In the genomic region with DNA sequence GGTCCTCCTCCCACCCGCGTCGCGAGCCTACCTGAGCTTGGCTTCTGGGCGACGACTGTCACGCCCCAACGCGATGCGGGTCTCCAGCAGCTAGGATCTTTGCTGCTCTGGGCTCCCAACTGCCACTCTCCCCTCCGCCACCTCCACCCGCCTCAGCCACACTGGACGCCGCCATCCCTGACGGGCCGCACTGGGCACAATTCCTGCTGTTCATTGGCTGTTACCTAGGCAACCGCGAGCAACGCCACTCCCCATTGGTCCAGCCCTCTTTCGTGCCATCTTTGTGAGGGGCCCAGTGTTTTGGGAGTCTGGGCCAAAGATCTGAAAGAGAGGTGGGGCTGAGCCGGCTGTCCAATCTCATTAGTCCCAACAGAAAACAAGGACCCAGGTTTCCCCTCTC, we compare ENCODE assay signal across 8 mouse cellular contexts. TPM values are rescaled to one million over a fixed set of nuclear protein-coding genes. Genes with fewer than 3 reads are reported as not detected.
DNase-seq lines count a peak whose midpoint lies in the region; ATAC-seq and TF ChIP-seq lines count a peak whose summit lies in the region.

A gene (minus strand): TSS at position 192 of the 400 bp plus-strand sequence.

- no peaks in the 10 kb centered on the region for H3K36me3 ChIP-seq in megakaryocyte, embryonic 14.5 days (replicated peaks; ENCODE audit: low read length)
- H3K36me3 ChIP-seq in embryonic facial prominence, embryonic 11.5 days (replicated peaks; ENCODE audit: control insufficient read depth, insufficient read depth, low read depth, low read length): no peaks in the 10 kb centered on the region
- H3K36me3 ChIP-seq in limb, embryonic 10.5 days: no peaks in the 10 kb centered on the region
- no peaks in the 10 kb centered on the region; the same call in 1 of the 2 replicates for H3K36me3 ChIP-seq in midbrain, embryonic 13.5 days
- no peaks in the 10 kb centered on the region for H3K36me3 ChIP-seq in spleen, adult 2 months (ENCODE audit: control insufficient read depth, insufficient read depth, low read length)

- TF ChIP-seq CTCF in spleen, adult 2 months (IDR thresholded peaks at IDR 0.05; ENCODE audit: extremely low read depth, insufficient read depth, insufficient read length, insufficient replicate concordance): no peak

- peak within 1 kb of the TSS; percentile 51 for H3K9ac ChIP-seq in embryonic facial prominence, embryonic 11.5 days (replicated peaks; ENCODE audit: low read length)
- peak within 1 kb of the TSS; percentile 84 for H3K9ac ChIP-seq in midbrain, embryonic 13.5 days (replicated peaks)

- peak; percentile 95 for DNase-seq in embryonic facial prominence, embryonic 11.5 days (ENCODE audit: low spot score)
- DNase-seq in heart, adult 18-20 months: peak; percentile 61
- DNase-seq in kidney, adult 18-20 months: peak; percentile 87
- peak; percentile 96 for DNase-seq in limb, embryonic 10.5 days (ENCODE audit: low spot score)
- DNase-seq in spleen, adult 2 months (ENCODE audit: low read depth in 1 of 2, low spot score in 2 of 2): peak in 1 of 2 experiments; percentile 26

- H3K27me3 ChIP-seq in megakaryocyte, embryonic 14.5 days (replicated peaks): no peaks in the 10 kb centered on the region
- H3K27me3 ChIP-seq in embryonic facial prominence, embryonic 11.5 days (ENCODE audit: control insufficient read depth, insufficient read depth, low read length): no peaks in the 10 kb centered on the region
- no peaks in the 10 kb centered on the region for H3K27me3 ChIP-seq in limb, embryonic 10.5 days (ENCODE audit: low read depth, poor library complexity, severe bottlenecking)
- no peaks in the 10 kb centered on the region for H3K27me3 ChIP-seq in midbrain, embryonic 13.5 days
- peaks cover 7% of the 10 kb centered on the region; the same call in 1 of the 2 replicates for H3K27me3 ChIP-seq in spleen, adult 2 months (ENCODE audit: control insufficient read depth, insufficient read depth, low read length)

- no peak within 1 kb of the TSS for H3K27ac ChIP-seq in embryonic facial prominence, embryonic 11.5 days (replicated peaks; ENCODE audit: low read depth, low read length)
- H3K27ac ChIP-seq in limb, embryonic 10.5 days: peak within 1 kb of the TSS; percentile 89
- peak within 1 kb of the TSS; percentile 74 for H3K27ac ChIP-seq in midbrain, embryonic 13.5 days
- H3K27ac ChIP-seq in spleen, adult 2 months (ENCODE audit: insufficient read depth, low read length): no peak within 1 kb of the TSS

- no peak for TF ChIP-seq POLR2A in spleen, adult 2 months (IDR thresholded peaks at IDR 0.05; ENCODE audit: low read depth, low read length)

- no peaks in the 10 kb centered on the region for H3K9me3 ChIP-seq in megakaryocyte, embryonic 14.5 days
- no peaks in the 10 kb centered on the region for H3K9me3 ChIP-seq in embryonic facial prominence, embryonic 11.5 days (replicated peaks; ENCODE audit: control insufficient read depth, low read length)
- H3K9me3 ChIP-seq in limb, embryonic 10.5 days (replicated peaks): no peaks in the 10 kb centered on the region
- no peaks in the 10 kb centered on the region for H3K9me3 ChIP-seq in midbrain, embryonic 13.5 days

- H3K4me1 ChIP-seq in megakaryocyte, embryonic 14.5 days: peaks cover 31% of the 10 kb centered on the region
- H3K4me1 ChIP-seq in embryonic facial prominence, embryonic 11.5 days (ENCODE audit: control insufficient read depth, insufficient read depth, low read length): peaks cover under 1% of the 10 kb centered on the region; the same call in 1 of the 2 replicates
- H3K4me1 ChIP-seq in limb, embryonic 10.5 days: peaks cover 24% of the 10 kb centered on the region
- peaks cover 23% of the 10 kb centered on the region for H3K4me1 ChIP-seq in midbrain, embryonic 13.5 days (replicated peaks)
- H3K4me1 ChIP-seq in spleen, adult 2 months (ENCODE audit: control insufficient read depth, insufficient read depth, insufficient read length): peaks cover 10% of the 10 kb centered on the region

- peak within 1 kb of the TSS; percentile 72 for H3K4me2 ChIP-seq in embryonic facial prominence, embryonic 11.5 days (ENCODE audit: low read depth, low read length)
- peak within 1 kb of the TSS; percentile 85 for H3K4me2 ChIP-seq in midbrain, embryonic 13.5 days (replicated peaks)

- H3K4me3 ChIP-seq in megakaryocyte, embryonic 14.5 days (replicated peaks): peak within 1 kb of the TSS; percentile 94
- peak within 1 kb of the TSS; percentile 60 for H3K4me3 ChIP-seq in embryonic facial prominence, embryonic 11.5 days (ENCODE audit: low read depth, low read length)
- peak within 1 kb of the TSS; percentile 75 for H3K4me3 ChIP-seq in limb, embryonic 10.5 days
- H3K4me3 ChIP-seq in midbrain, embryonic 13.5 days (replicated peaks): peak within 1 kb of the TSS; percentile 89
- H3K4me3 ChIP-seq in spleen, adult 2 months (ENCODE audit: extremely low read depth, insufficient read depth, insufficient read length): peak within 1 kb of the TSS; percentile 33

- ATAC-seq in megakaryocyte, adult 5-6 weeks (ENCODE audit: poor library complexity, severe bottlenecking): no peak
- ATAC-seq in embryonic facial prominence, embryonic 11.5 days (replicated peaks; ENCODE audit: insufficient number of reproducible peaks, low FRiP score, low TSS enrichment, low read depth): peak; percentile 88
- ATAC-seq in midbrain, embryonic 13.5 days: peak; percentile 81

- WGBS in embryonic facial prominence, embryonic 11.5 days: under 1% methylated on average over 21 of the region's 21 CpGs
- WGBS in limb, embryonic 10.5 days: 0% methylated on average over 21 of the region's 21 CpGs
- WGBS in midbrain, embryonic 13.5 days: under 1% methylated on average over 21 of the region's 21 CpGs
- WGBS in spleen, adult 2 months: 8% methylated on average over 21 of the region's 21 CpGs

RNA-seq across cellular contexts. Expression of the gene that starts here (rescaled TPM):
- polyA plus RNA-seq in megakaryocyte, embryonic 14.5 days (2012; ENCODE audit: insufficient read depth, low replicate concordance): 2.0 TPM in 1 of 2 replicates, not detected in the other
- 0.36 TPM in 1 of 2 replicates, not detected in the other for total RNA-seq in megakaryocyte, adult 5-6 weeks (2015)
- 0.07 TPM in 1 of 2 replicates, not detected in the other for total RNA-seq in megakaryocyte, adult 5-6 weeks (2017)
- 42.8 and 48.9 TPM in 2 replicates for polyA plus RNA-seq in embryonic facial prominence, embryonic 11.5 days (2014; fragmentation: Nextera tagmentation; extraction: Ambion mirVana)
- 1 to 10 TPM; 2.3 to 3.1 TPM for total RNA-seq in heart, adult 18-20 months (2021)
- polyA plus RNA-seq in limb, embryonic 10.5 days (2016; fragmentation: Nextera tagmentation; extraction: Ambion mirVana): 43.6 and 49.0 TPM in 2 replicates
- 128 TPM in 2 replicates for polyA plus RNA-seq in midbrain, embryonic 13.5 days (2015; fragmentation: Nextera tagmentation; extraction: Ambion mirVana)
- 1.0 and 1.2 TPM in 2 replicates for polyA plus RNA-seq in spleen, adult 2 months (2012; rRNA removed)

Comparison
In these comparisons a context has a peak if more than half of its experiments do, and no peak if none do; other contexts are left out.
1. RNA of the gene that starts here (polyA plus RNA-seq): 128 TPM in midbrain, embryonic 13.5 days, 43.6 to 49.0 TPM in limb, embryonic 10.5 days and 42.8 to 48.9 TPM in embryonic facial prominence, embryonic 11.5 days; 2.0 TPM in megakaryocyte, embryonic 14.5 days and 1.0 to 1.2 TPM in spleen, adult 2 months; every median in the first group is over 10 times any median in the second.
2. H3K4me3 ChIP-seq: peak in every context shown above with its lines; median percentile 94 in megakaryocyte, embryonic 14.5 days; 89 in midbrain, embryonic 13.5 days; 75 in limb, embryonic 10.5 days; 60 in embryonic facial prominence, embryonic 11.5 days; 33 in spleen, adult 2 months.
3. H3K27ac ChIP-seq: peak in limb, embryonic 10.5 days (single experiment) and midbrain, embryonic 13.5 days (single experiment); none in embryonic facial prominence, embryonic 11.5 days (single experiment) and spleen, adult 2 months (single experiment).